Mouse (Mus musculus) cerebellum, adult 2 months (tissue): Measurements from ENCODE around the gene Ino80.

ENCODE experiments used
- CTCF ChIP-seq: fragments of 200-500 bp; IDR thresholded peaks from 2 replicates; pipeline ENCODE4 v1.5.1; 2011; ENCODE audit warnings: low read depth, mild to moderate bottlenecking, control low read depth, low read length, moderate library complexity, borderline replicate concordance; ENCODE audit not compliant: insufficient read depth
- POLR2A ChIP-seq: fragments of 200-500 bp; IDR thresholded peaks from 2 replicates; pipeline ENCODE4 v1.6.1; 2011; ENCODE audit warnings: low read length, control low read depth, borderline replicate concordance; ENCODE audit not compliant: insufficient read depth

GRCm38 (mm10) chr2:119353707-119354106 is 123.8 kb downstream of the Ino80 start:
- TF ChIP-seq POLR2A = no peak
- no peak for TF ChIP-seq CTCF
